Mouse (Mus musculus) bone marrow, adult 2 months (tissue): ENCODE results near the gene Fgfr2.

Experiments
- CTCF ChIP-seq: fragments of 200-500 bp; IDR thresholded peaks from 2 replicates; pipeline ENCODE4 v1.5.1; 2011; ENCODE audit warnings: low read length, control low read depth; ENCODE audit not compliant: control insufficient read depth, insufficient read depth
- POLR2A ChIP-seq: fragments of 200-500 bp; IDR thresholded peaks from 2 replicates; pipeline ENCODE4 v1.6.1; 2011; ENCODE audit warnings: low read depth, mild to moderate bottlenecking, control low read depth, low read length, borderline replicate concordance; ENCODE audit not compliant: control insufficient read depth

DNA sequence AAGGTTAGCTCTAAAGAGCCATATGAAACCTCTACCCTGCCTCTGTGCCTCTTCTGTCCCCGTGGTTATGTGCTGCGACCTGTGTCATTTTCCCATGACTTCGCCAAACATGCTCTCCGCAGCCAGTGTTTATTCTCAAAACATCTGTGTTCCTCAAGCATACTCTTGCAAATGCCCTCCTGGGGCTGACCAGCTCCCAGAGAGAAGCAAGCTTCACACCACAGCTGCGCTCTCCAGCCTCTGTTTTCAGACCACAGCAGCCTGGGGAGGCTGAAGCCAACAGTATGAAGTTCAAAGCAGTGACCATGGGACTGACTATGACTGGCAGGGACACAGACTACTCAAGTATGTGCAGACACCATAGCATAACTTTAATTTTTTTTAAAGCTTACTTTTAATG, 616.9 kb downstream of the Fgfr2 start:
- TF ChIP-seq POLR2A (no peak), CTCF (no peak)
